Mouse (Mus musculus): ENCODE results near the gene Styx. TPM values are rescaled to one million over a fixed set of nuclear protein-coding genes. Genes with fewer than 3 reads are reported as not detected.
A peak's percentile ranks its signal among the peaks of the same experiment; 100 is the strongest.

Gene Styx
- 10 to 100 TPM; 60.3 to 61.5 TPM for total RNA-seq (2021)
- long read RNA-seq, experiment 1, full-length matches to known transcripts: 31 of 35 reads
- long read RNA-seq, experiment 1, partial matches to known transcripts: 0 of 35 reads
- long read RNA-seq, experiment 1, other reads (novel, unspliced or antisense): 4 of 35 reads
- long read RNA-seq, experiment 2, full-length matches to known transcripts: 23 of 26 reads
- long read RNA-seq, experiment 2, partial matches to known transcripts: 0 of 26 reads
- long read RNA-seq, experiment 2, other reads (novel, unspliced or antisense): 3 of 26 reads

GRCm38 (mm10) chr14:45350931-45351859 is at the start of gene Styx:
Gene Styx (plus strand): TSS chr14:45351093.
- peak; percentile 97 for DNase-seq

DNA sequence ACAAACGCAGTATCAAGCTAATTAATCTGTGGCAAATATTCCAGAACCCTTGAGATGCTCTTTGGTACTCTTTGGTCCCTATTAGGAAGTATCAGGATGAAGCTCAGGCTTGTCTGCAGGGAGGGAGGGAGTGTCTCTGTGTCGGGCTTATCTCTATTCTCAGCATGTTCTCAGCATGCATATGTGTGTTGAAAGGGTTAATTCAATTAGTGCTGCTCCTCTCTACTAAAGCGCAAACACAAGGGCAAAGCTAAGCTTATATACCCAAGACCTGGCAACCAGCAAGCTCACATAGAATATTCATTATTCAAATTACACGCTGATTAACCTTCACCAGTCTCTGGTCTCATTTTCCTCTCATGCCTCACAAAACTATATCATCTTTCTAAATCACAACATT is 47.0 kb upstream of the Styx start:
- no peak for DNase-seq

- DNase-seq: no peak
Measured at GRCm38 (mm10) chr14:45304389-45304788, 46.5 kb upstream of the Styx start.

DNA sequence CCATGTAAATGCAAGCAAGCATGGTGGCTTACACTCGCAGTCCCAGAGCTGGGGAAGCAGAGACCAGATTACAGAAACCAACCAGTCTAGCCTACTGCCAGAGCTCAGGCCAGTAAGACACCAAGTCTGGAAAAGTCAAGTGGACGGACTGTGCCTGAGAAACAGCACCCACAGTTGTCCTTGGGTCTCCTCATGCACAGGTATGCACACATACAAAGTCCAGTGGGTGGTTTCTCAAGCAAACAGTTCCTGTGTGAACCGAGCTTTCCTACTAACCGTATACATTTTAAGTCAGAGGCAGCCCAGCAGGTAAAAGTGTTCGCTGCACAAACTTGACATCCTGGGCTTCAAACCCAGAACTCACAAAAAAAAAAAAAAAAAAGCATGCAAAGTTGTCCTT is 45.0 kb upstream of the Styx start:
- DNase-seq: no peak

GRCm38 (mm10) chr14:45307630-45308328 is 43.1 kb upstream of the Styx start:
- DNase-seq: no peak

GRCm38 (mm10) chr14:45309646-45310045 is 41.2 kb upstream of the Styx start:
- DNase-seq: peak; percentile 22

- DNase-seq: no peak
Measured at GRCm38 (mm10) chr14:45310101-45310500, 40.8 kb upstream of the Styx start.

DNA sequence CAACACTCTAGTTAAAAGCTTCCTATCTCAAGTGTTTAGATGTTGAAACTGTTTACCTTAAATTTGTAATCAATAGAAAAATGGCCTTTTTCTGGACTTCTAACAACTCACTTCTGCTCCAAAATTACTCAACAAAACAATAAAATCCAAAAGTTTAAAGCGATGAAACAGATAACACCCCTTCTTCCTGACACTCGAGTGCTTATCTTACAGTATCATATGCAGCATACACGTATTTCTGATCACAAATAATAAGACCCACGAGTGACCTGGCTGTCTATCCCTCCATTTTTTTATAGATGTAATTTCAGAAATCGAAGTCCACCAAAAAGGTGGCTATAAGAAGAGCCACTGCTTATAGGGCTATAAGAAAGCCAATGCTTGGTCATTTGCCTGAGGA is 34.0 kb upstream of the Styx start:
- no peak for DNase-seq

- no peak for DNase-seq
Measured at GRCm38 (mm10) chr14:45317921-45318411, 32.9 kb upstream of the Styx start.

GRCm38 (mm10) chr14:45318426-45319236 is 32.3 kb upstream of the Styx start, which contains the start of gene Ero1l:
Gene Ero1l (minus strand): TSS chr14:45318771.
- DNase-seq: peak; percentile 81

DNA sequence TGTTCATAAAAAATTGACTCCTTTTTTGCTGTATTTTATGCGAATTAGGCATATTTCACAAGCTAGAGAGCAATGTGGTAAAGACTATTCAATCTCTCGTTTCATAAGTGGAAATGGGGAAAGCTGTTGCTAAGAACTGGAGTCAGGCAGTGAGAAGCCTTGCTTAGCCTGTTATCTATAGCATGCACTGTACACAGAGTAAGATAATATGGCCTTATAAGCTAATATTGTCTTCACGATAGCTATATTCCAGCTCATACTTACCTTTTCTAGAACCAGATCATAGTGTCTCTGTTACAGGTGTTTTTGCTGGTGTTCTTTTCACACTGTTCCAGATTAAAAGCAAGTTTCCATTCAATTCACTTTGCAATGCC is 31.7 kb upstream of the Styx start:
- no peak for DNase-seq

- no peak for DNase-seq
Measured at GRCm38 (mm10) chr14:45320111-45320510, 30.8 kb upstream of the Styx start.

DNA sequence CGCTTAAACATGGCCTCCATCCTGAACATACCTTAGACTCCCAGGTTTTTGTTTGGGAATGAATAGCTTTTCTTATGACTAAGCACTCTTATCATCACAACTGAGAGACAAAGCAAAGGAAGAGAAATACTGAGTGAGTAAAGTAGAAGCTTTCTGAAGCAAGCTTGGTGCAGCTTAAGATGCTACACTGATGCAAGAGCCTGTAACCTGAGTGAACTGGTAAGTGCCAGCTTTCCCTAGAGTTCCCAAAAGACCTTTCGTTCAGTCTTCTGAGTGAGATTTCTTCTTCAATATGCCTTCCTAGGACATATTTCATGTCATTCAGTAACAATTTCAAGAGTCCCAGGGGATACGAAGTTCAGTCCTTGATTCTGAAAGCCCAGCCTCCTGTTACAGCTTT is 29.8 kb upstream of the Styx start:
- DNase-seq: no peak

- no peak for DNase-seq
Measured at GRCm38 (mm10) chr14:45321622-45322021, 29.3 kb upstream of the Styx start.

DNA sequence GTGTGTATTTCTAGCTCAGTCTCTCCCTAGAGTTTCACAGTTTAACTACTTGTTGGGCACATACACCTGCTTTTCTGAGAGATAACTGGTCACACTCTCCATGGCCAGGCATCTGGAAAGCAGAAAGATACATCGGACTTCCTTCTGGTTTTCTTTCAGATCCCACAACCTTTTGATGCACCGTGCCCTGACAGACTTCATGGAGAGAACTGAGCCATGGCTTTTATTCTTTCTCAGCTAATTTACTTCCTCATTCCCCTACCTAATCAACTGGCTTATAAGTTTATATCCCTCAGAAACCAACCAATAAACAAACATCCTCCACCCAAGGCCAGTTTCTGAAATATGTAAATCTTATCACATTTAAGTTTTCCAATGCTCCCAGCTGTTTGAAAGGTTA is 28.4 kb upstream of the Styx start:
- DNase-seq: no peak

DNA sequence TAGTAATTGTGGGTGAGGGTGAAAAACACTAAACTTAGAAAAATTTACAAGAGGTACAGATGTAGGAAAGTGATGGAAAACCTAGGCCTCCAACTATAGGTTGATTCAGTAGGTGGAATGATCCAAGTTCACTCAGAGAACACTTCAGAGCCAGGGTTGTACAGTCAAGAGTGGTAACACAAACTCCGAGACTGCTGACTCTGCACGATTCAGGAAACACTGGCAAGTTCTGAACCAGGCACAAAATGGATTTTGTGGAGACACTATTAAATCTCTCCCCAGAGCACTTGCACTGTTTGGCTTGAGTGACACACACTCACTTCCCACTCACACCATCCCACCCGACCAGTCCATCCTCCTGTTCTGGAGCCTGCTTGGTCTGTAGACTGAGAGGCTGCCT is 27.6 kb upstream of the Styx start:
- no peak for DNase-seq

DNA sequence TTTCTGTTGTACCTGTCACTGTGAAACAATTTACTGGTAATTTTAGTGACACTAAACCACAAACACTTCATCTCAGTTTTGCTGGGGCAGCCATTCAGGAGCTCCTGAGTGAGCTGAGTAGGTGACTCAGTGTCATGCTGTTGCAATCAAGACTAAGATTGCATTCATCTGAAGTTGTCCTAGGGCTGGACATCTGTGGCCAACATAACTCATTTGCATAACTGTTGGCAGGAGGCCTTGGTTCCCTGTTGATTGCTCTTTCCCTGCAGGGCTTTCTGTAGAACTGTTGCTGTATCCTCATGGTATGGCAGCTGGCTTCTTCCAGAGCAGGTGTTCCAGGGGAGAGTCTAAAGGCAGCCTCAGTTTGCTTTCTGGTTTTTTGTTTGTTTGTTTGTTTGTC is 25.4 kb upstream of the Styx start:
- DNase-seq: no peak

DNA sequence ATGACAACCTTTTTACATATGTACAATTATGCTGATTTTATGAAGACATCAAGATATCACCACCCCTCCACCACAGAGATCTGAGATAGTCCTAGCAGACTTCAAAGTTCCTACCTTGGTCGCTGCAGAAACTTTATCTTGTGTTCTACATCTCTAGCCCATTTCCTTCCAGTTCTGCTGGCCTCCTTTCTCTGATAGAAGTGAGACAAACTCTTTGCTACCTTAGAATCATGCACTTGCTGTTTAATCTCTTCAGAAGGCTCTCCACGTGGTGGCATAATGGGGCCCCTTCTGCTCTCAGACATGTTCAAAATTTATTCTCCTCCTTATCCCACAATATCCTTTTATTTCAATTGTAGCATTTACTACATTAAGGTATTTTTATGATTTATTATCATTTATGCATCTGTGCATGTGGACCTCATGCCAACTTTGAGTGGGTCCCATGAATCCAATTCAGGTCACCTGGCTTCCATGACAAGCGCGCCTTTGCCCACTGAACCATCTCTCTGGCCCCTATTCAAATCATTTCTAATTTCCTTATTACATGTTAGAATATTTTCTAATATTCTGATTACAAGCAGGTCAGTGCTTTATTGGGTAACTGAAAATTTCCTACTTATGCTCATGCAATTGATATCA is 22.7 kb upstream of the Styx start:
- no peak for DNase-seq

- DNase-seq: no peak
Measured at GRCm38 (mm10) chr14:45329018-45329588, 21.8 kb upstream of the Styx start.

- peak; percentile 90 for DNase-seq
Measured at GRCm38 (mm10) chr14:45329589-45330181, 21.2 kb upstream of the Styx start, which contains the start of gene Psmc6. Gene Psmc6 (plus strand): TSS chr14:45329788.

Data from gastrocnemius, postnatal 10 days (tissue).